Mouse (Mus musculus) hindbrain, embryonic 11.5 days (tissue): Measurements from ENCODE around the gene Ywhae. TPM values are rescaled to one million over a fixed set of nuclear protein-coding genes. Genes with fewer than 3 reads are reported as not detected.
"Not testable (repeated sequence)": the region's sequence is repeated elsewhere in the genome, so short reads cannot be mapped to it uniquely, and the experiment has no call there.

Experiments used
- ATAC-seq: fragments of 200-750 bp; cut with Nextera tagmentation; 2 replicates; pipeline ENCODE4 v1.8.0; 2017; ENCODE audit warnings: mild to moderate bottlenecking, moderate TSS enrichment, moderate library complexity; ENCODE audit not compliant: low FRiP score
- DNase-seq: peaks from one replicate; pipeline ENCODE4 v3.0.0-alpha.2; 2015; ENCODE audit warnings: low spot score
- H3K27ac ChIP-seq: fragments of 300-500 bp; sonication (generic); 2 replicates; pipeline ENCODE4 v1.5.1; 2014; ENCODE audit warnings: mild to moderate bottlenecking, low read depth, low read length
- H3K27me3 ChIP-seq: fragments of 300-500 bp; sonication (generic); 2 replicates; pipeline ENCODE4 v1.6.1; 2014; ENCODE audit warnings: mild to moderate bottlenecking, low read length, moderate library complexity, mixed read lengths; ENCODE audit not compliant: control insufficient read depth, insufficient read depth
- H3K36me3 ChIP-seq: fragments of 300-500 bp; sonication (generic); 2 replicates; pipeline ENCODE4 v1.6.1; 2014; ENCODE audit warnings: mild to moderate bottlenecking, low read length, moderate library complexity, mixed read lengths; ENCODE audit not compliant: control insufficient read depth, insufficient read depth
- H3K4me1 ChIP-seq: fragments of 300-500 bp; sonication (generic); replicated peaks from 2 replicates; pipeline ENCODE4 v1.6.1; 2014; ENCODE audit warnings: low read length, mixed read lengths; ENCODE audit not compliant: control insufficient read depth, insufficient read depth
- H3K4me2 ChIP-seq: fragments of 300-500 bp; sonication (generic); replicated peaks from 2 replicates; pipeline ENCODE4 v1.6.1; 2014; ENCODE audit warnings: mild to moderate bottlenecking, low read depth, low read length
- H3K4me3 ChIP-seq: fragments of 300-500 bp; sonication (generic); 2 replicates; pipeline ENCODE4 v1.5.1; 2014; ENCODE audit warnings: low read depth, low read length
- H3K9ac ChIP-seq: fragments of 300-500 bp; sonication (generic); 2 replicates; pipeline ENCODE4 v1.6.1; 2014; ENCODE audit warnings: low read depth, low read length
- H3K9me3 ChIP-seq: fragments of 300-500 bp; sonication (generic); 2 replicates; pipeline ENCODE4 v1.6.1; 2016; ENCODE audit warnings: low read length; ENCODE audit not compliant: control insufficient read depth
- WGBS: fragments of 180-500 bp; shearing (Covaris S2); extraction: QIAGEN DNeasy Blood & Tissue Kit; methylation state at CpG from one replicate; pipeline ENCODE4 v1.1.7; 2014; 5-methylcytosine and 5-hydroxymethylcytosine counted together
- polyA plus RNA-seq: library from polyadenylated mRNA; unstranded; fragments of >200 nt; fragmentation: Nextera tagmentation; extraction: Ambion mirVana; gene quantifications from 2 replicates; pipeline ENCODE4 v1.2.1, GENCODE M21; 2014

Ywhae gene
- polyA plus RNA-seq, 1 experiment from 2014 or later, result 1,626 TPM

GRCm38 (mm10) chr11:75697464-75697863 is 35.2 kb upstream of the Ywhae start:
- H3K4me1 ChIP-seq, H3K27ac ChIP-seq, DNase-seq, H3K27me3 ChIP-seq, ATAC-seq, H3K4me3 ChIP-seq, H3K9ac ChIP-seq, H3K9me3 ChIP-seq, H3K4me2 ChIP-seq: not testable (repeated sequence)
- H3K36me3 ChIP-seq, result peaks cover 16% of the 10 kb centered on the region
- 98% methylated on average over 3 of the region's 3 CpGs for WGBS

GRCm38 (mm10) chr11:75700557-75700956 is 32.1 kb upstream of the Ywhae start:
- H3K4me1 ChIP-seq, result no peaks in the 10 kb centered on the region
- no peak for DNase-seq
- ATAC-seq, result no peak
- no peak overlapping the region for H3K4me3 ChIP-seq
- H3K4me2 ChIP-seq, result no peak overlapping the region
- 94% methylated on average over 5 of the region's 5 CpGs for WGBS
- no peak overlapping the region for H3K9ac ChIP-seq
- no peaks in the 10 kb centered on the region for H3K9me3 ChIP-seq
- H3K27ac ChIP-seq, result no peak overlapping the region
- H3K27me3 ChIP-seq, result no peaks in the 10 kb centered on the region
- peaks cover 17% of the 10 kb centered on the region for H3K36me3 ChIP-seq

GRCm38 (mm10) chr11:75702761-75703160 is 29.9 kb upstream of the Ywhae start:
- H3K4me3 ChIP-seq, result no peak overlapping the region
- no peaks in the 10 kb centered on the region for H3K9me3 ChIP-seq
- H3K9ac ChIP-seq, result no peak overlapping the region
- DNase-seq, result no peak
- 94% methylated on average over 6 of the region's 6 CpGs for WGBS
- ATAC-seq, result no peak
- no peaks in the 10 kb centered on the region for H3K27me3 ChIP-seq
- no peak overlapping the region for H3K4me2 ChIP-seq
- no peaks in the 10 kb centered on the region for H3K4me1 ChIP-seq
- H3K27ac ChIP-seq, result no peak overlapping the region
- H3K36me3 ChIP-seq, result peaks cover 18% of the 10 kb centered on the region

GRCm38 (mm10) chr11:75703748-75704147 is 28.9 kb upstream of the Ywhae start:
- Histone ChIP-seq H3K36me3 (peaks cover 14% of the 10 kb centered on the region), H3K27me3 (no peaks in the 10 kb centered on the region), H3K27ac (no peak overlapping the region), H3K4me3 (no peak overlapping the region), H3K9ac (no peak overlapping the region), H3K4me1 (no peaks in the 10 kb centered on the region), H3K4me2 (no peak overlapping the region), H3K9me3 (no peaks in the 10 kb centered on the region)
- DNase-seq (no peak), ATAC-seq (no peak)
- WGBS, result 95% methylated on average over 2 of the region's 2 CpGs

GRCm38 (mm10) chr11:75713949-75714348 is 18.7 kb upstream of the Ywhae start:
- Histone ChIP-seq H3K4me1 (no peaks in the 10 kb centered on the region), H3K9ac (no peak overlapping the region), H3K4me3 (no peak overlapping the region), H3K9me3 (no peaks in the 10 kb centered on the region), H3K36me3 (no peaks in the 10 kb centered on the region), H3K27ac (no peak overlapping the region), H3K4me2 (no peak overlapping the region), H3K27me3 (no peaks in the 10 kb centered on the region)
- no peak for DNase-seq
- ATAC-seq, result no peak
- 87% methylated on average over 1 of the region's 1 CpGs for WGBS

GRCm38 (mm10) chr11:75715556-75715955 is 17.1 kb upstream of the Ywhae start:
- WGBS, result 15% methylated on average over 12 of the region's 12 CpGs
- Histone ChIP-seq H3K27me3 (no peaks in the 10 kb centered on the region), H3K4me1 (no peaks in the 10 kb centered on the region), H3K27ac (no peak overlapping the region), H3K9me3 (no peaks in the 10 kb centered on the region), H3K4me2 (no peak overlapping the region), H3K9ac (no peak overlapping the region), H3K36me3 (no peaks in the 10 kb centered on the region), H3K4me3 (no peak overlapping the region)
- DNase-seq, result no peak
- ATAC-seq, result no peak

- no peaks in the 10 kb centered on the region for H3K9me3 ChIP-seq
- H3K27ac ChIP-seq, result no peak overlapping the region
- no peak overlapping the region for H3K4me2 ChIP-seq
- DNase-seq, result no peak
- H3K9ac ChIP-seq, result no peak overlapping the region
- no peaks in the 10 kb centered on the region for H3K36me3 ChIP-seq
- H3K4me3 ChIP-seq, result no peak overlapping the region
- no peaks in the 10 kb centered on the region for H3K27me3 ChIP-seq
- H3K4me1 ChIP-seq, result no peaks in the 10 kb centered on the region
- WGBS, result 91% methylated on average over 8 of the region's 8 CpGs
- ATAC-seq, result no peak
These were observed 15.9 kb upstream of the Ywhae start for GRCm38 (mm10) chr11:75716661-75717325.

GRCm38 (mm10) chr11:75722339-75722738 is 10.3 kb upstream of the Ywhae start:
- no peaks in the 10 kb centered on the region for H3K27me3 ChIP-seq
- H3K9me3 ChIP-seq, result no peaks in the 10 kb centered on the region
- DNase-seq (no peak), ATAC-seq (no peak)
- no peak overlapping the region for H3K4me2 ChIP-seq
- no peaks in the 10 kb centered on the region for H3K36me3 ChIP-seq
- 59% methylated on average over 4 of the region's 4 CpGs for WGBS
- no peak overlapping the region for H3K4me3 ChIP-seq
- no peaks in the 10 kb centered on the region for H3K4me1 ChIP-seq
- H3K27ac ChIP-seq, result no peak overlapping the region
- no peak overlapping the region for H3K9ac ChIP-seq

GRCm38 (mm10) chr11:75727168-75727567 is 5.5 kb upstream of the Ywhae start:
- Histone ChIP-seq H3K9me3 (no peaks in the 10 kb centered on the region), H3K27ac (no peak overlapping the region), H3K36me3 (no peaks in the 10 kb centered on the region), H3K27me3 (no peaks in the 10 kb centered on the region), H3K9ac (no peak overlapping the region), H3K4me1 (0 out of 2 replicates have a peak, but pooled peaks cover 3% of the 10 kb centered on the region), H3K4me2 (no peak overlapping the region), H3K4me3 (no peak overlapping the region)
- WGBS, result 85% methylated on average over 2 of the region's 2 CpGs
- DNase-seq (no peak), ATAC-seq (no peak)
